Mouse (Mus musculus) WW6 (cell line): ENCODE measurements around the gene Mrpl39.

Experiments used
- DNase-seq: peaks from one replicate; pipeline ENCODE4 v3.0.0-alpha.2; 2013; ENCODE audit warnings: low read depth, low spot score

The Mrpl39 gene

GRCm38 (mm10) chr16:84698708-84699107 lies 36.8 kb downstream of the Mrpl39 start:
- no peak for DNase-seq

GRCm38 (mm10) chr16:84696178-84696577 lies 39.4 kb downstream of the Mrpl39 start:
- no peak for DNase-seq

DNA sequence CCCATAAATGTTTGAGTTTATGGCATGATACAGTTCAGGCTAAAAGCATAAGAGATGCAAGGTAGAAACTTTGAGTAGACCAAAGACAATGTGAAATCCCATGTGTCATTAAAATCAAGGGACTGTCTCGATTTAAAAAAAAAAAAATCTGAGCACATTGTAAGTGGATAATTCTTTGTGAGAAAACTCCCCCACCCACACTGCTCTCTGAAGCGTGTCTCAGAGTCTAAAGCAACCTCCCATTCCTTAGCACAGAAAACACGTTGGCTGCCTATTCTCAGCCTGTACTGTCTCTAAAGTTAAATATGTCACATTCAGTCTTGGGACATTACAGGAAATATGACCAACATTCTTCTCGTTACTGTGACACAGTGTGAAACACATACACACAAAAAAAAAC lies 53.6 kb downstream of the Mrpl39 start:
- no peak for DNase-seq

DNA sequence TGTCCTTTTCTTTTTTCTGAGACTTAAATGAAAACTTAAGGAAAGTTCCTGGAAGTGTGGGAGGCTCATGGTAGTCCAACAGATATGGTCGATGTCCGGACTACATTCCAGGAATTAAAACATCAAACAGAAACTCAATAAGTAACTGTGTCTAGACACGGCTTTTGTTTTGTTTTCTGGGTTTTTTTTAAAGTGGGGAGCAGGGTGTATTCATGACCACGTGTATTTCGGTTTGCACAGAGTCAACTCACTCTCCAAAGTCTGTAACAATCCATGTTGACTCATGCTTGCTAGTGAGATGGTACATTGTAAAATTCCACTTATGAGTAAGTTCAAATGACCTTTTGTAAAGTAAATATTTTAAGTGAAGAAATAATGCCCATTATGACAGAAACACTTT lies 54.8 kb downstream of the Mrpl39 start:
- no peak for DNase-seq

DNA sequence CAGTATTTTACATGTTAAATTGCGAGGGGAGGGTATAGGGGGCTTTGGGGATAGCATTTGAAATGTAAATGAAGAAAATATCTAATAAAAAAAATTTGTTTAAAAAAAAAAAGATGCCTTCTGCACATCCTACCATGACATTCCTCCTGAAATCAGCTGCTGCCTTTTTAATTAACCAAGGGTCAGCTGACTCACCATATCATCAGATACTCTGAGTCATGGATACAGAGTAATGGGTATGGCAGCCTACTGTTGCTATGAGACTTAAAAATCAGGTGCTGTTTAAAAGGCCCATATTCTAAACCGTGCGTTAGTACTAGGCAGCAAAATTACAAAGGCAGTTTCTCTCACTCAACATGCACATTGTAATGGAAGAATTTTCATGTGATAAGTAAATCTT lies 58.2 kb downstream of the Mrpl39 start:
- DNase-seq = no peak
